Mouse (Mus musculus) heart, embryonic 16.5 days (tissue): ENCODE measurements around the gene Fam187b. TPM values are rescaled to one million over a fixed set of nuclear protein-coding genes. Genes with fewer than 3 reads are reported as not detected.

Experiments
- ATAC-seq: fragments of 200-750 bp; cut with Nextera tagmentation; replicated peaks from 2 replicates; pipeline ENCODE4 v1.8.0; 2017; ENCODE audit warnings: moderate number of reproducible peaks; ENCODE audit not compliant: insufficient read depth, low FRiP score; ENCODE audit errors: extremely low read depth
- H3K27ac ChIP-seq: fragments of 300-500 bp; sonication (generic); 2 replicates; pipeline ENCODE4 v1.5.1; 2014; ENCODE audit warnings: mild to moderate bottlenecking, low read length, control low read depth, moderate library complexity
- H3K27me3 ChIP-seq: fragments of 300-500 bp; sonication (generic); 2 replicates; pipeline ENCODE4 v1.6.1; 2014; ENCODE audit warnings: low read length, mixed read lengths; ENCODE audit not compliant: control insufficient read depth, insufficient read depth
- H3K36me3 ChIP-seq: fragments of 300-500 bp; sonication (generic); 2 replicates; pipeline ENCODE4 v1.6.1; 2014; ENCODE audit not compliant: control insufficient read depth, insufficient read depth
- H3K4me1 ChIP-seq: fragments of 300-500 bp; sonication (generic); 2 replicates; pipeline ENCODE4 v1.6.1; 2014; ENCODE audit warnings: low read length, mixed read lengths; ENCODE audit not compliant: control insufficient read depth, insufficient read depth
- H3K4me2 ChIP-seq: fragments of 300-500 bp; sonication (generic); 2 replicates; pipeline ENCODE4 v1.6.1; 2014; ENCODE audit warnings: low read depth, mild to moderate bottlenecking, control low read depth, low read length
- H3K4me3 ChIP-seq: fragments of 300-500 bp; sonication (generic); 2 replicates; pipeline ENCODE4 v1.5.1; 2014; ENCODE audit warnings: mild to moderate bottlenecking, control low read depth, low read length
- H3K9ac ChIP-seq: fragments of 300-500 bp; sonication (generic); 2 replicates; pipeline ENCODE4 v1.6.1; 2014; ENCODE audit warnings: low read length, control low read depth
- H3K9me3 ChIP-seq: fragments of 300-500 bp; sonication (generic); replicated peaks from 2 replicates; pipeline ENCODE4 v1.6.1; 2016; ENCODE audit warnings: low read length; ENCODE audit not compliant: control insufficient read depth
- WGBS: fragments of 180-500 bp; shearing (Covaris S2); extraction: QIAGEN DNeasy Blood & Tissue Kit; methylation state at CpG from one replicate; pipeline ENCODE4 v1.1.7; 2014; 5-methylcytosine and 5-hydroxymethylcytosine counted together
- polyA plus RNA-seq: library from polyadenylated mRNA; unstranded; fragments of >200 nt; fragmentation: Nextera tagmentation; extraction: Ambion mirVana; gene quantifications from 2 replicates; pipeline ENCODE4 v1.2.1, GENCODE M21; 2015

Fam187b gene
- polyA plus RNA-seq, 1 experiment from 2014 or later, result 0.70 TPM

DNA sequence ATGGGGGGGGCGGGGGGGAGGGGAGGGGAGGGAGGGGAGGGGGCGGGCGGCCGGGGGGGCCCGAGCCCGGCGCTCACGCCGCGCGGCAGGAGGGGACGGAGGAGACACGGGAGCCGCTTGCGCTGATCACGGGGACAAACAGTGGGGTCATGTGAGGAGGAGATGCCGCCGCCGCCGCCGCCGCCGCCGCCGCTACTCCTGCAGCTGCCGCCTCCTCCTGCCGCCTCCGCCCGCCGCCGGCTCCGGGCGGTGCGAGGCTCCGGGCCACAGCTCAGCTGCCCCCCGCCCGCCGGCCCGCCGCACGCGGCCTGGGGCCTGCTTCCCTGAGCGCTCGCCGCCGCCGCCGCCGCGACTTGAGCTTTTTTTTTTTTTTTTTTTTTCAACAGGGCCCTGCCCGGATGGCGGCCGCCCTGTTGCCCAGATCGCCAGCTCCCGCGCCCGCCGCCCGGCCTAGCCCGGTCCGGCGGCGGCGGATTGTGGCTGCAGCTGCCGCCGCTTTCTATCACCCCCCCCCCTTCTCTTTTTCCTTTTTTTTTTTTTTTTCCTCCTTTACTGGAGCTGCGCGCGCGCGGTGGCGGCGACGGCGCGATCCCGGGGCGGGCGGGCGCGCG, 16.7 kb upstream of the Fam187b start, which contains the start of gene Usf2:
Gene Usf2, minus strand, starts transcription at position 48 of the 611 bp plus-strand sequence.
- peak within 1 kb of the TSS; percentile 78 for H3K4me3 ChIP-seq
- peak; percentile 66 for ATAC-seq
- peaks cover 13% of the 10 kb centered on the region for H3K4me1 ChIP-seq
- no peaks in the 10 kb centered on the region for H3K27me3 ChIP-seq
- peaks cover 37% of the 10 kb centered on the region for H3K36me3 ChIP-seq
- no peaks in the 10 kb centered on the region for H3K9me3 ChIP-seq
- peak within 1 kb of the TSS; percentile 97 for H3K9ac ChIP-seq
- H3K27ac ChIP-seq, result peak within 1 kb of the TSS; percentile 99
- H3K4me2 ChIP-seq, result peak within 1 kb of the TSS; percentile 71
- under 1% methylated on average over 47 of the region's 82 CpGs for WGBS

DNA sequence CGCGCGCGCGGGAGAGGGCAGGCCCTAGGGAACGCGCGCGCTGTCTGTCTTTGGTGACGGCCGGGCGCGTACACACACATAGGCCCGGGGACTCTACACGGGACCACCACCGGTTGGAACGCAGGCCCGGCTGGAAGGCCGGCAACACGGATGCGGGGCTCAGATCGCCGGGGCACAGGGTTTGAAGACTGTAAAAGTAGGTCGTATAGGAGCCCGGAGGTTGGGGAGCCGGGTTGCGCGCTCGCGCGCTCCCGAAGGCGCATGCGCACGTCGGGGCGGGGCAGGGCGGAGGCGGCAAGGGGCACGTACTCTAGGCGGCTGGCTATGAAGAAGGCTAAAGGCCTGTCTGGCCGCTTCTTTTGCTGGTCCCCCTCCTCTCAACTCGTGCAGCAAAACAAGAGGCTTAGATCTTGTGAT, 16.2 kb upstream of the Fam187b start:
- peak; percentile 52 for ATAC-seq
- Histone ChIP-seq H3K27ac (peak overlapping the region; percentile 99), H3K27me3 (no peaks in the 10 kb centered on the region), H3K4me1 (peaks cover 14% of the 10 kb centered on the region), H3K4me2 (peak overlapping the region; percentile 71), H3K9me3 (no peaks in the 10 kb centered on the region), H3K36me3 (peaks cover 32% of the 10 kb centered on the region), H3K4me3 (peak overlapping the region; percentile 78), H3K9ac (peak overlapping the region; percentile 97)
- WGBS, result under 1% methylated on average over 43 of the region's 43 CpGs

DNA sequence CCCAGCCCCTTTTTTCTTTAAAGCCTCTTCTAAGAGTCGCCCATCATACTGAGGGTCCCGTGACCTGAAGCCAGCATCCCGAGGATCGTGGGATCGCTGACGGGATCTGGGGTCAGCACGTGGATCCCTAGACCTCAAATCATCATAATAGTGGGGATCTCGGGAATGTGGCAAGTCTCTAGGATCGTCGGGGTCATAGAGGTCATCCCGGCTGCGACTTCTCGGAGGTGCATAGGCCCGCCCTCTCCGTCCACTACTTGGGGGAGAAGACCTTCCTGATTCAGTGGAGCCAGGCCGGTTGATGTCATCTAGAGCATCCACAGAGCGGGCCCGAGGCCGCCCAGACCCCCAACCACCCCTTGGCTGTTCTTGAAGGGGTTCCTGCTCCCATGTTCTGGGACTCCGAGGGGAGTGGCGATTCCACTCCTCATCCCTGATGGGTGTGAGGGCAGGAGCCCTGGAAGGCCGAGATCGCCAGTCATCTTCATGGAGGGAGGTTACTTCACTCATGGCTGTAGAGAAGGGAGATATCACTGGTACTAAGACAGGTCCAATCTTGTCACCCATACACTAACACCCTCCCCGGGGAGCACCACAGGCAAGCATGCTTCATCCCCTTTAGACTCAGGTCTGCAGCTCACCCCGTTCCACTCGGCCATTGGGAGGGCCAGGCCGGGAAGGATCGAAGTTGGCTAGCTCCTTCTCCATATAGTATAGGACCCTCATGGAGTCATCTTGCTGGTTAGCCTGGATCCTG, 15.3 kb upstream of the Fam187b start:
- 75% methylated on average over 28 of the region's 28 CpGs for WGBS
- Histone ChIP-seq H3K9me3 (no peaks in the 10 kb centered on the region), H3K27ac (peak overlapping the region; percentile 99), H3K27me3 (no peaks in the 10 kb centered on the region), H3K36me3 (peaks cover 23% of the 10 kb centered on the region), H3K4me2 (peak overlapping the region; percentile 71), H3K9ac (peak overlapping the region; percentile 97), H3K4me1 (peaks cover 16% of the 10 kb centered on the region), H3K4me3 (peak overlapping the region; percentile 78)
- ATAC-seq, result no peak

DNA sequence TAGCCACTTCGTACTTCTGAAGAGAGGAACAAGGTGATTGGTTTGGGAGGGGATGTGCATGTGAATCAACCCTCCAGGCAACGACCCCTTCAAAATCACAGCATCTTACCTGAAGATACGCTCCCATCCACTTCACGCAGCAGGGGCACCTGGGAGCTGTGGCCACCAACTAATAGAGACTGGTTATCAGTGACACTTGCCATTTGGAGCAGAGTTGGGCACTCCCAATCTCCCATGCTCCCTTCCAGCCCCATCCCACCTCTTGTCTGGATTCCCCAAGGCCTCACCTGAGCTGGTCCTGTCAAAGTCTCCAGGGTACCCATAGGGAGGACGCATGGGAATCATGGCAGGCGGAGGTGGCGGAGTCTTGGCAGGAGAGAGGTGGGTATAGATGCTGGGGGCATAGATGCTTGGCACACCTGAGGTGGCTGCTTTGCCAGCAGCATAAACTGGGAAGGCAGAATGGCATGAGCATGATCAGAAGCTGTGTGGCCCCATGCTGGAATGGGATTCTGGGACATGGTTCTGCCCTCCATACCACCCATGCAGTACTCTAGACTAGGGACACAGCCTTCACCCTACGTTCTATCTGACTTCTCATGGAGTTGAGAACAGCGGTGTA, 14.6 kb upstream of the Fam187b start:
- ATAC-seq, result no peak
- Histone ChIP-seq H3K4me2 (no peak overlapping the region), H3K4me1 (peaks cover 20% of the 10 kb centered on the region), H3K9me3 (no peaks in the 10 kb centered on the region), H3K27ac (no peak overlapping the region), H3K9ac (no peak overlapping the region), H3K36me3 (peaks cover 16% of the 10 kb centered on the region), H3K4me3 (no peak overlapping the region), H3K27me3 (no peaks in the 10 kb centered on the region)
- WGBS, result 93% methylated on average over 9 of the region's 9 CpGs

DNA sequence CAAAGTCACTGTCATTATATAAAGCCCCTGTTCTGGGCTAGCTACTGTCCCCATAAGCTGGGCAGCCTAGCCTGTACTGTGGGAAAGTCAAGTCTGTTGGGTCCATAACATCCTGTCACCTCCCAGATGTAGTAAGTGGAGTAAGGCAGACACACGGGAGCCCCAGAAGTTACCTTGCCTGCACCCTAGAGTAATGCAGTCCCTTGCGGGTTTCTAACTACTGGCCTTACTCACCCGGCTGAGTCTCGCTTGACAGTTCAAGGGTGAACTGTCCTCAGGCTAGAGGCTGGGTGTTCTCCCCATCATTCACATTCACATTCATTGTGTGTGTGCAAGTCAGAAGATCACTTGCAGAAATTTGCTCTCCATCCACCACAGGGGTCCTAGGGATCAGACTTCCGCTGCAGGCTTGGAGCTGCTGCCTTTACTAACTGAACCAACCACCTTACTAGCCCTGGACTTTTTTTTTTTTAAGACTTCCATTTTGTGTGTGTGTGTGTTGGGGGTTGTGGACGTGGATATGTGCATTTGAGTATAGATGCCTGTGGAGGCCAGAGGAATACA, 13.7 kb upstream of the Fam187b start:
- Histone ChIP-seq H3K4me2 (no peak overlapping the region), H3K27ac (no peak overlapping the region), H3K9ac (no peak overlapping the region), H3K4me1 (peaks cover 24% of the 10 kb centered on the region), H3K4me3 (no peak overlapping the region), H3K27me3 (no peaks in the 10 kb centered on the region), H3K36me3 (peaks cover 8% of the 10 kb centered on the region; the same call in 1 of the 2 replicates), H3K9me3 (no peaks in the 10 kb centered on the region)
- 86% methylated on average over 6 of the region's 6 CpGs for WGBS
- no peak for ATAC-seq

DNA sequence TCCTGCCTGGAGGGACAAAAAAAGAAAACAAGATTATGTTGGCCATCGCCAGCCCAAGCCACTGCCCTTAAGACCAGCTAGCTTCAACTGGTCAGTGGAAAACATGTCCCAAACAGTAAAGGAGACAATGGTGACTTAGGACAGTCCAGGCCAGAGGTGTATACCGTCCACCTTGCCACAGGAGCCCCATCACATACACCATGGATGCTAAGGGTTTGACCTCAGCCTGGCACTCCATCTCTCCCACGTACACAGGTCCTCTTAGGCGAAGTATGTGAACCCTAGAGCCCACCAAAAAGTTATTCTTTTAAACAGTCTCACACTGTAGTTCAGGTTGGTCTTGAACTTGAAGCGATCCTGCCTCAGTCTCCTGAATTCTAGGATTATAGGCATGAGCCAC, 10.7 kb upstream of the Fam187b start:
- Histone ChIP-seq H3K4me2 (no peak overlapping the region), H3K27ac (no peak overlapping the region), H3K27me3 (no peaks in the 10 kb centered on the region), H3K36me3 (peaks cover 6% of the 10 kb centered on the region; the same call in 1 of the 2 replicates), H3K4me3 (no peak overlapping the region), H3K9me3 (no peaks in the 10 kb centered on the region), H3K9ac (no peak overlapping the region), H3K4me1 (peaks cover 16% of the 10 kb centered on the region)
- no peak for ATAC-seq
- 85% methylated on average over 5 of the region's 5 CpGs for whole genome bisulfite sequencing

DNA sequence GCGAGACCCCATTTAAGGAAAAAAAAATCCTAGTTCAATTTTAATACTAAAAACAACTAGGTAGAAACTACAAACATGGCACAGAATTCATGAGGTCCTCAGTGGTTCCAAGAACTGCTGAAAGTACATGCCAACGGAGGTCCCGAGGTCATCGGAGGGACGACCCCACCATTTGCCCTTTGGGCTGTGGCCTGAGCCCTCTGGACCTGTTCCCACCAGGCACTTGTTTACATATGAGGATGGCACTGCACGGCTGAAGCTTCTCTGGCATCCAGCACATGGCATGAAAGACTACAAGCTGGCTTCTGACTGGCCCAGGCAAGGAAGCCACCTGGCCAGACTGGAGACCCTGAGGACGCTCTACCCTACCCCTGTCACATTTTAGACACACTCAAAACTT, 9.2 kb upstream of the Fam187b start:
- H3K9ac ChIP-seq, result no peak overlapping the region
- peaks cover 10% of the 10 kb centered on the region for H3K4me1 ChIP-seq
- 82% methylated on average over 7 of the region's 7 CpGs for WGBS
- no peaks in the 10 kb centered on the region for H3K36me3 ChIP-seq
- no peak overlapping the region for H3K4me2 ChIP-seq
- H3K4me3 ChIP-seq, result no peak overlapping the region
- H3K27ac ChIP-seq, result no peak overlapping the region
- H3K27me3 ChIP-seq, result no peaks in the 10 kb centered on the region
- no peak for ATAC-seq
- H3K9me3 ChIP-seq, result no peaks in the 10 kb centered on the region

DNA sequence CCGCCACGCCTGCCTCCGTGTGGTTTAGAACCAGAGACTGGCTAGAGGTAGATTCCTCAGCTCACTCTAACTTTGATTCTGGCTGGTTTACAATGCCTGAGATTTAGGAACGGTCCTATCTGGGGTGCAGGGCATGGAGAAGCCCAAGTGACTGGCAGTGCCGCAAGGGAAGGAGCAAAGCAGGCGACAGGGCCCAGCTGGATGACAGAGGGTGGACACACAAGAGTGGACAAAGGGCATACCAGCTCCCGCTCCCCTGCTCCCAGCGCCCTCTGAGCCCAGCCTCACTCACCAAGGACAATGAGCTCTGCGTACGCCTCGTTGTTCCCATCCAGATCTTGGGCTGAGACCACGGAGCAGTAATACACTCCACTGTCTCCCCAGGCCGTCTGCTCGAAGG, 7.9 kb upstream of the Fam187b start:
- Histone ChIP-seq H3K9ac (no peak overlapping the region), H3K4me2 (no peak overlapping the region), H3K4me1 (peaks cover 10% of the 10 kb centered on the region), H3K27ac (no peak overlapping the region), H3K4me3 (no peak overlapping the region), H3K36me3 (no peaks in the 10 kb centered on the region), H3K27me3 (no peaks in the 10 kb centered on the region), H3K9me3 (no peaks in the 10 kb centered on the region)
- WGBS, result 90% methylated on average over 14 of the region's 14 CpGs
- ATAC-seq, result no peak
